Mouse (Mus musculus): ENCODE measurements at regions not wholly inside any gene's neighbourhood (a gene's known extent, or its start where the extent isn't known, plus 50 kb on each side); places are given as distances from the start of the nearest gene placed in this dataset.

DNA sequence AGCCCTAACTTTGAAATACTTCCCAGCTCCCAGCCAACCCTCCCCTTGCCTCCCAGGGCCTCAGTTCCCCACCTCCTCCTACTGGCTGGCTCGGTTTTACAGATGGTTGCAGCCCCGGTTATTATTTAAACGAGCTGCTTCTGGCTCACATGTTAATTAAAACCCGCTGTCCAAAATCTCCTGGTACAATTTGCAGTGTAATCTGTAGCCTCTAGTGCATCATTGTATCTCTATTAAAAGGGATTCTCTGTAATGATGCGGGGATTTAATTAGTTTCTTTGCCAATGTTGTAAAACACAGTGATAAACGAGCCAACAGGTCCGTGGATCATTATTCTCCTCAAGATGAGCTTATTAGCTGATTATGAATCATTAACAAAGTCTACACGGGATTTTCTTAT lies 208.5 kb downstream of the 3100002H09Rik start:
- TF ChIP-seq BHLHE40 (IDR thresholded peaks at IDR 0.05; ENCODE audit: borderline replicate concordance, low read depth, low read length): no peak
- no peak for TF ChIP-seq TAL1 (IDR thresholded peaks at IDR 0.05; ENCODE audit: low read length)
- TF ChIP-seq MXI1 (IDR thresholded peaks at IDR 0.05; ENCODE audit: low read depth, low read length): no peak
- TF ChIP-seq HCFC1 (IDR thresholded peaks at IDR 0.05; ENCODE audit: low read depth, low read length): no peak
- no peak for TF ChIP-seq MAZ (IDR thresholded peaks at IDR 0.05; ENCODE audit: low read depth, low read length)
- TF ChIP-seq GATA1 (IDR thresholded peaks at IDR 0.05; ENCODE audit: low read depth, low read length): no peak
- no peak for TF ChIP-seq RCOR1 (IDR thresholded peaks at IDR 0.05; ENCODE audit: low read depth, low read length)
- no peak for TF ChIP-seq CHD1 (IDR thresholded peaks at IDR 0.05; ENCODE audit: low read depth, low read length)
- no peak for TF ChIP-seq ZKSCAN1 (IDR thresholded peaks at IDR 0.05; ENCODE audit: low read depth, low read length)
- no peak for TF ChIP-seq MAX (IDR thresholded peaks at IDR 0.05; ENCODE audit: low read length)
- no peak for TF ChIP-seq POLR2AphosphoS5 (IDR thresholded peaks at IDR 0.05; ENCODE audit: borderline replicate concordance, low read depth, low read length)
- Histone ChIP-seq H3K4me3 (ENCODE audit: control insufficient read depth in 1 of 2, insufficient read depth in 1 of 2, low read depth in 2 of 2, low read length in 2 of 2) (no peak overlapping the region), H3K27ac (ENCODE audit: control insufficient read depth, low read depth, low read length) (no peak overlapping the region), H3K79me2 (ENCODE audit: control insufficient read depth, insufficient read depth, low read length, poor library complexity) (no peaks in the 10 kb centered on the region), H3K9me3 (replicated peaks; ENCODE audit: insufficient read depth, low read length) (no peaks in the 10 kb centered on the region), H3K36me3 (ENCODE audit: control insufficient read depth in 1 of 2, insufficient read depth in 2 of 2, low read length in 2 of 2) (no peaks in the 10 kb centered on the region), H3K4me1 (ENCODE audit: control insufficient read depth in 1 of 2, insufficient read depth in 2 of 2, low read length in 2 of 2) (no peaks in the 10 kb centered on the region), H3K27me3 (ENCODE audit: control insufficient read depth in 1 of 2, insufficient read depth in 2 of 2, low read length in 2 of 2) (no peaks in the 10 kb centered on the region), H3K9ac (ENCODE audit: control insufficient read depth, low read depth, low read length, poor library complexity, severe bottlenecking) (no peak overlapping the region)
- no peak for DNase-seq (ENCODE audit: low read depth, low spot score)

DNA sequence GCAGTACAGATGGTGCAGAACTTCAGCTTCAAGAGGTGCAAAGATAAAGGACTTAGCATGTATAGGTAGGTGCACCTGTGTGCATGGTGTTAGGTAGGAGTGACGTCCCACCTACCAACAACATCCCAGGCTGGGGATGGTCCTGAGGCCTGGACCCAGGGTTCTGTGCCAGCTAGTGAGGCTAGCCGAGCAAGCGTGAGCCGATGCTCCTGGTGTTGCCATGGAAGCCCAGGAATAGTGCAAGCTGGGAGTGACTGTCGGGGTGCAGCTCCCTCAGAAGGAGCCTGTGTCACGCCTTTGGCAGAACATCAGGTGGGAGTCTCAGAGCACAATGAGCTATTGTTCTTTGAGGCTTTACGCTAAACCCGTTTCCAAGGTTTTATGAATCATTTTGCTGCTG lies 209.9 kb downstream of the 3100002H09Rik start:
- Histone ChIP-seq H3K9ac (ENCODE audit: control insufficient read depth, low read depth, low read length, poor library complexity, severe bottlenecking) (no peak overlapping the region), H3K27me3 (ENCODE audit: control insufficient read depth in 1 of 2, insufficient read depth in 2 of 2, low read length in 2 of 2) (no peaks in the 10 kb centered on the region), H3K27ac (ENCODE audit: control insufficient read depth, low read depth, low read length) (no peak overlapping the region), H3K4me1 (ENCODE audit: control insufficient read depth in 1 of 2, insufficient read depth in 2 of 2, low read length in 2 of 2) (no peaks in the 10 kb centered on the region), H3K9me3 (replicated peaks; ENCODE audit: insufficient read depth, low read length) (no peaks in the 10 kb centered on the region), H3K79me2 (ENCODE audit: control insufficient read depth, insufficient read depth, low read length, poor library complexity) (no peaks in the 10 kb centered on the region), H3K4me3 (ENCODE audit: control insufficient read depth in 1 of 2, insufficient read depth in 1 of 2, low read depth in 2 of 2, low read length in 2 of 2) (no peak overlapping the region), H3K36me3 (ENCODE audit: control insufficient read depth in 1 of 2, insufficient read depth in 2 of 2, low read length in 2 of 2) (no peaks in the 10 kb centered on the region)
- TF ChIP-seq RAD21 (IDR thresholded peaks at IDR 0.05; ENCODE audit: low read depth, low read length): no peak
- TF ChIP-seq MAFK (IDR thresholded peaks at IDR 0.05; ENCODE audit: borderline replicate concordance, low read depth, low read length): no peak
- no peak for TF ChIP-seq GABPA (IDR thresholded peaks at IDR 0.05; ENCODE audit: low read depth, low read length)
- no peak for TF ChIP-seq ELF1 (IDR thresholded peaks at IDR 0.05; ENCODE audit: low read depth, low read length)
- no peak for TF ChIP-seq SIN3A (IDR thresholded peaks at IDR 0.05; ENCODE audit: low read length)
- TF ChIP-seq ZKSCAN1 (IDR thresholded peaks at IDR 0.05; ENCODE audit: low read depth, low read length): no peak
- no peak for TF ChIP-seq MAX (IDR thresholded peaks at IDR 0.05; ENCODE audit: low read length)
- no peak for TF ChIP-seq CTCF (IDR thresholded peaks at IDR 0.05 in 2 of 3, conservative IDR thresholded peaks at IDR 0.05 in 1 of 3; ENCODE audit: control insufficient read depth in 1 of 3, insufficient read depth in 1 of 3, low read depth in 2 of 3, low read length in 3 of 3, poor library complexity in 1 of 3, severe bottlenecking in 1 of 3)
- no peak for TF ChIP-seq HCFC1 (IDR thresholded peaks at IDR 0.05; ENCODE audit: low read depth, low read length)
- no peak for DNase-seq (ENCODE audit: low read depth, low spot score)
